Mouse (Mus musculus) stomach, embryonic 14.5 days (tissue): Measurements from ENCODE around the gene Prkce. TPM values are rescaled to one million over a fixed set of nuclear protein-coding genes. Genes with fewer than 3 reads are reported as not detected.

Source experiments
- ATAC-seq: fragments of 200-750 bp; cut with Nextera tagmentation; 2 replicates; pipeline ENCODE4 v1.8.0; 2017; ENCODE audit warnings: low read depth, moderate TSS enrichment; ENCODE audit not compliant: insufficient number of reproducible peaks, insufficient read depth, low FRiP score
- H3K27ac ChIP-seq: fragments of 300-500 bp; sonication (generic); 2 replicates; pipeline ENCODE4 v1.5.1; 2014; ENCODE audit warnings: mild to moderate bottlenecking, low read length, moderate library complexity, mixed read lengths
- H3K27me3 ChIP-seq: fragments of 300-500 bp; sonication (generic); 2 replicates; pipeline ENCODE4 v1.6.1; 2014; ENCODE audit warnings: low read length, control low read depth, mixed read lengths; ENCODE audit not compliant: control insufficient read depth, insufficient read depth
- H3K36me3 ChIP-seq: fragments of 300-500 bp; sonication (generic); 2 replicates; pipeline ENCODE4 v1.6.1; 2014; ENCODE audit warnings: mild to moderate bottlenecking, control low read depth, low read length, moderate library complexity, mixed read lengths; ENCODE audit not compliant: control insufficient read depth, insufficient read depth
- H3K4me1 ChIP-seq: fragments of 300-500 bp; sonication (generic); 2 replicates; pipeline ENCODE4 v1.6.1; 2014; ENCODE audit warnings: low read length, control low read depth, mixed read lengths; ENCODE audit not compliant: control insufficient read depth, insufficient read depth
- H3K4me2 ChIP-seq: fragments of 300-500 bp; sonication (generic); replicated peaks from 2 replicates; pipeline ENCODE4 v1.6.1; 2014; ENCODE audit warnings: low read depth, low read length, control low read depth
- H3K4me3 ChIP-seq: fragments of 300-500 bp; sonication (generic); 2 replicates; pipeline ENCODE4 v1.5.1; 2014; ENCODE audit warnings: low read depth, low read length, control low read depth
- H3K9ac ChIP-seq: fragments of 300-500 bp; sonication (generic); replicated peaks from 2 replicates; pipeline ENCODE4 v1.6.1; 2014; ENCODE audit warnings: low read depth, mild to moderate bottlenecking, control low read depth, low read length, moderate library complexity, mixed read lengths
- H3K9me3 ChIP-seq: fragments of 300-500 bp; sonication (generic); 2 replicates; pipeline ENCODE4 v1.6.1; 2016; ENCODE audit warnings: low read depth, low read length, control low read depth; ENCODE audit not compliant: control insufficient read depth
- WGBS: fragments of 180-500 bp; shearing (Covaris S2); extraction: QIAGEN DNeasy Blood & Tissue Kit; methylation state at CpG from one replicate; pipeline ENCODE4 v1.1.7; 2014; 5-methylcytosine and 5-hydroxymethylcytosine counted together
- polyA plus RNA-seq: library from polyadenylated mRNA; unstranded; fragments of >200 nt; fragmentation: Nextera tagmentation; extraction: Ambion mirVana; gene quantifications from 2 replicates; pipeline ENCODE4 v1.2.1, GENCODE M21; 2014

Prkce gene
- polyA plus RNA-seq, 1 experiment from 2014 or later, result 7.3 TPM

DNA sequence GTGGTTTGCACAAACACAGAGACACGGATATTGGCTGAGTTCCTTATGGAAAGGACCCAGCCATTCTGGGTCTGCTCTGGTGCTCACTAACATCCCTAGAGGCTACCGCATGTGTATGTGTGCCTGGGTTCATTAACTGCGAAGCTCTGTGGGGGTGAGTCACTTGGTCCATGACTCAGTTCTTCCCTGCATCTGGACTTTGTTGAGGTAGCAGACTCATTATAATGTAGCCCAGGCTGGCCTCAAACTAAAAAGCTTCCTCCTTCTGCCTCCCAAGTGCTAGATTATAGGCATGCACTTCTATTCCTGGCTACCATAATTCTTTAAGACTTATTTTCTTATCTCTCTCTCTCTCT is 286.7 kb downstream of the Prkce start:
- 83% methylated on average over 3 of the region's 3 CpGs for WGBS
- no peaks in the 10 kb centered on the region for H3K9me3 ChIP-seq
- no peaks in the 10 kb centered on the region for H3K27me3 ChIP-seq
- no peak overlapping the region for H3K4me3 ChIP-seq
- no peak overlapping the region for H3K27ac ChIP-seq
- H3K9ac ChIP-seq, result no peak overlapping the region
- no peaks in the 10 kb centered on the region for H3K36me3 ChIP-seq
- no peak for ATAC-seq
- no peak overlapping the region for H3K4me2 ChIP-seq
- no peaks in the 10 kb centered on the region for H3K4me1 ChIP-seq

DNA sequence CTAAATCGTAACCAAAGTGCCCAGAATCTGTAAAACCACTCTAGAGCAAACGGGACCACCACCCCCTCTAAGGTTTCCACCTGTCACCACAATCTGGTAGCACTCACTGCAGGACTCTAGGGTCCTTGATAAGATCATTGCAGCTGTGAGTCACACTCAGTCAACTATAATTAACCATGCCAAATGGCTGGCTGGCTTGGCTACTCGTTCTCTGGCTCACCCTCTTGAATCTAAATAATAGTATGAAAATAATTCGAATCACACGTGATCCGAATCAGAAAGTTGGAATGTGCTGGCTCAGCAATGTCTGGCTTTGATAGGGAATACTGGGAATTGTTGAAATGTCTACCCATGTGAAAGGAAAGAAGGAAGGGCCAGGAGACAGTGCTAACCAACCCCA is 288.9 kb downstream of the Prkce start:
- Histone ChIP-seq H3K4me3 (no peak overlapping the region), H3K4me1 (no peaks in the 10 kb centered on the region), H3K36me3 (no peaks in the 10 kb centered on the region), H3K4me2 (no peak overlapping the region), H3K9ac (no peak overlapping the region), H3K9me3 (no peaks in the 10 kb centered on the region), H3K27me3 (no peaks in the 10 kb centered on the region), H3K27ac (no peak overlapping the region)
- no peak for ATAC-seq
- WGBS, result 82% methylated on average over 6 of the region's 6 CpGs

DNA sequence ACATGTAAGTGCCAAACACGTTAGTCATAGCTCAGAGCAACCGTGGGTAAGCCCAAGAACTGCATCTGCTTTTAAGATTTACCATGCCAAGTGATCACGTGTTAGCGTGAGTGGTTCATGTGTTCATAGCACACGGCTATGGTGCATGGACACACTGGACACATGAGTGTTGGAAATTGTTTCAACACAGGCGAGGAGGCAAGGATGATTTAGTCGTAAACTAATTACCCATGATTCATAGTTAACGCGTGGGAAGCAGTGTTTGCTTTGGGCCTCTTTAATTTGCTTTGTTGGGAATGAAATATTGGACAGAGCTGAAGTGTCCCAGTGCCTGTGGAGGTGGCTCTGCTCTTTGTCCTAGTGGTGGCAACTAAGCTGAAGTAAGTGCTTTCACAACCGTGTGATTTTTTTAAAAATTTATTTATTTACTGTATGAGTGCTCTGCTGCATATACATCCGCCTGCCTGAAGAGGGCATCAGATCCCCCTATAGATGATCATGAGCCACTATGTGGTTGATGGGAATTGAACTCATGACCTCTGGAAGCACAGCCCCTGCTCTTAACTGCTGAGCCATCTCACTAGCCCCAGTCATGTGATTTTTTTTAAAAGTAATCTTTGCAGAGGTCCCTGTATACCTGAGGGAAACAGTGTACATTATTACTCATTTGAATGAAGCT is 290.9 kb downstream of the Prkce start:
- 81% methylated on average over 11 of the region's 11 CpGs for WGBS
- Histone ChIP-seq H3K9me3 (no peaks in the 10 kb centered on the region), H3K9ac (no peak overlapping the region), H3K27ac (no peak overlapping the region), H3K4me3 (no peak overlapping the region), H3K4me1 (no peaks in the 10 kb centered on the region), H3K4me2 (no peak overlapping the region), H3K36me3 (no peaks in the 10 kb centered on the region), H3K27me3 (no peaks in the 10 kb centered on the region)
- ATAC-seq, result no peak

DNA sequence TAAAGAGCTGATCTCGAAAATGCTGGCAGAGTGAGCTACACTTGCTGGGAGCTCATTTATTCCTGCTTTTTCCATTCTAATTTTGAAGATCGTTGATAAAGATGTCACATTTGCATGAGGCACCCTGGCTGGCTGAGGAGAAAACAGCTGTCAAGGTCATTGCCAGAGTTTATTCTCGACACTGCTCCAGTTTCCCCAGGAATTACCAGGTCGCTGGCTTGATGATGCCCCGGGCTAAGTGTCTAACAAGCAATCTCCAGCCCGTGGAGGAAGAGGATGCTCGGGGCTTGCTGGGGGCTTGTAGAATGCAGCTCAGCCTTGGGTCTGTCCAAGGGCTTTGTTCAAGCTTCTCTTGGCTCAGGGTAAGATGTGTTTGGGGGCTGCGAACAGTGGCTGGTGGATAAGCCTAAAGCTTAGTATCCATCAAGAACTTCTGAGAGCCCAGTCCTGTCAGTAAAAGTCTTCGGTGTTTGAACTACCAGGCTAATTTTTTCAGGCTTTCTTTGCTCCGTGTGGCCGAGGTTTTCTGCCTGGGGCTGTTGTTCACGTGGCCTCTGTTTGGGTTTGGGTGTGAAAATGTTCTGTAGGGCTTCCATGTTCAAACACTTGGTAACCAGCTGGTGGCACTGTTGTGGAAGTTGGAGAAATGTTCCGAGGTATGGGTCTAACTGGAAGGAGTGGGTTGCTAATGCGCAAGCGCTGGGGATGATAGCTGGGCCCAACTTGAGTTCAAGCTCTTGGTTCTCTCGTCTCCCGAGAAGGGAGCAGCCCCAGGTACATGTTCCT is 293.3 kb downstream of the Prkce start:
- no peak for ATAC-seq
- H3K4me2 ChIP-seq, result no peak overlapping the region
- H3K9ac ChIP-seq, result no peak overlapping the region
- no peaks in the 10 kb centered on the region for H3K36me3 ChIP-seq
- H3K9me3 ChIP-seq, result no peaks in the 10 kb centered on the region
- no peaks in the 10 kb centered on the region for H3K4me1 ChIP-seq
- H3K4me3 ChIP-seq, result no peak overlapping the region
- H3K27me3 ChIP-seq, result no peaks in the 10 kb centered on the region
- H3K27ac ChIP-seq, result no peak overlapping the region
- 68% methylated on average over 17 of the region's 17 CpGs for WGBS

GRCm38 (mm10) chr17:86463369-86463768 is 295.8 kb downstream of the Prkce start:
- H3K4me2 ChIP-seq, result no peak overlapping the region
- H3K4me1 ChIP-seq, result peaks cover 14% of the 10 kb centered on the region; the same call in 1 of the 2 replicates
- H3K27me3 ChIP-seq, result no peaks in the 10 kb centered on the region
- H3K9ac ChIP-seq, result no peak overlapping the region
- ATAC-seq, result no peak
- H3K36me3 ChIP-seq, result no peaks in the 10 kb centered on the region
- 65% methylated on average over 3 of the region's 3 CpGs for WGBS
- no peak overlapping the region for H3K27ac ChIP-seq
- no peak overlapping the region for H3K4me3 ChIP-seq
- no peaks in the 10 kb centered on the region for H3K9me3 ChIP-seq

DNA sequence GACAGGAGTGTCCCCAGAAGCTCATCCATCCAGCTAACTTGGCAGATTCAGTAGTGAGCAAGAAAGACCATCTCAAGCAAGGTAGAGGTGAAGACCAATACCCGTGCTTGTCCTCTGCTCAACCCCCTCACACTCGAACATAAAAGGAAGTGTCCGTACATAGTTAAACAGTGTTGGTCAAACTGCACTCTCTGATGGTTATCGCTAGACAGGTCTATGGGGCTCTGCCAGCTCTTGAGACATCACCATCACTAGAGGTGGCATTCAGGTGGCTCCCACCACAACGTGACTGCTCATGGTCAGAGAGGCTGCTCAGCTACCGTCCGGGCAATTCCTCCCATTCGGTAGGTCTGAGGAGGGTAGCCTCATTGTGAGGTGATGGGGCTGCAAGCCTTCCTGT is 296.6 kb downstream of the Prkce start:
- no peaks in the 10 kb centered on the region for H3K36me3 ChIP-seq
- no peak overlapping the region for H3K27ac ChIP-seq
- H3K27me3 ChIP-seq, result no peaks in the 10 kb centered on the region
- H3K9me3 ChIP-seq, result no peaks in the 10 kb centered on the region
- no peak overlapping the region for H3K9ac ChIP-seq
- no peak for ATAC-seq
- no peak overlapping the region for H3K4me2 ChIP-seq
- 84% methylated on average over 8 of the region's 8 CpGs for WGBS
- peaks cover 14% of the 10 kb centered on the region; the same call in 1 of the 2 replicates for H3K4me1 ChIP-seq
- H3K4me3 ChIP-seq, result no peak overlapping the region

GRCm38 (mm10) chr17:86464689-86465363 is 297.2 kb downstream of the Prkce start:
- Histone ChIP-seq H3K36me3 (no peaks in the 10 kb centered on the region), H3K9ac (no peak overlapping the region), H3K27ac (no peak overlapping the region), H3K4me1 (peaks cover 14% of the 10 kb centered on the region; the same call in 1 of the 2 replicates), H3K4me2 (no peak overlapping the region), H3K4me3 (no peak overlapping the region), H3K9me3 (no peaks in the 10 kb centered on the region), H3K27me3 (no peaks in the 10 kb centered on the region)
- 79% methylated on average over 16 of the region's 16 CpGs for WGBS
- no peak for ATAC-seq

DNA sequence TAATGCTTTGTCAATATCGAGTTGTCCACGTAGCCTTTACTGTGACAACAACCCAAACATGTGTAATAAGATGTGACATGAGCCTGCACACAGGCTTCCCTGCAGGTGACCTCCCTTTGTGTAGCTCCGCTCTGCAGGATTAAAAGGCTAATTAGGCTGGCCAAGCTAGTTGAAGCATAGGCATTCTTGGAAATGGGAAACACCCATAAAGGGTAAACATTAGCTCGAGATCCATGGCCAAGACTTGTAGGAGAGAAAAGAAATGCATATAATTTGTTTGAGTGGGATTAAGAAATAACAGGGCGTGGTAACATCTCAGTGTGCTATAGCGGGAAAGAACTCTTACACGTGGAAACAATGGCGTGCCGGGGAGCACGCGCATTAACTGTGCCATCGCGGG is 298.3 kb downstream of the Prkce start:
- Histone ChIP-seq H3K4me2 (no peak overlapping the region), H3K27ac (no peak overlapping the region), H3K9me3 (no peaks in the 10 kb centered on the region), H3K36me3 (no peaks in the 10 kb centered on the region), H3K9ac (no peak overlapping the region), H3K4me3 (no peak overlapping the region), H3K4me1 (peaks cover 14% of the 10 kb centered on the region; the same call in 1 of the 2 replicates), H3K27me3 (no peaks in the 10 kb centered on the region)
- 80% methylated on average over 13 of the region's 13 CpGs for WGBS
- ATAC-seq, result no peak
